Mouse (Mus musculus) spleen, adult 18-20 months (tissue): ENCODE measurements around the gene Cpped1.

Source experiments
- DNase-seq, 2 experiments: peaks; one replicate each; pipeline ENCODE4 v3.0.0; 2022; ENCODE audit warnings: mixed read lengths in 2 of 2

Cpped1 gene

DNA sequence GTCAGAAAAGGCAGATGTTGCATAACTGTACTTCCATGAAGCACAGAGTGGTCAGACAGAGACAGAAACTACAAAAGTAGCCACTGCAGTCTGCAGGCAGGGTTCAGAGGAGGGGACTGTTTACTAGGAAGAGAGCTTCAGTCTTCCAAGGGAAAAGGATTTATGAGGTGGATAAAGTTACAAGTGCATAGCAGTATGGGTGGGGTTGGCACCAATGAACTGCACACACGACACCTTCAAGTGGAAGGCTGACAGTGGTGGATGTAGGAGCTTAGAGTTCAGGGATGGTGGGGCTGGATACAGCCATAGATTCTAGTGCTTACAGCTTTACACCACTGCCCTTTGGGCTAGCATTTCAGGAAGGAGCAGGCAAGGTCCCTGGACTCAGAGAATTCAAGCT lies 75.8 kb downstream of the Cpped1 start:
- DNase-seq = no peak

DNA sequence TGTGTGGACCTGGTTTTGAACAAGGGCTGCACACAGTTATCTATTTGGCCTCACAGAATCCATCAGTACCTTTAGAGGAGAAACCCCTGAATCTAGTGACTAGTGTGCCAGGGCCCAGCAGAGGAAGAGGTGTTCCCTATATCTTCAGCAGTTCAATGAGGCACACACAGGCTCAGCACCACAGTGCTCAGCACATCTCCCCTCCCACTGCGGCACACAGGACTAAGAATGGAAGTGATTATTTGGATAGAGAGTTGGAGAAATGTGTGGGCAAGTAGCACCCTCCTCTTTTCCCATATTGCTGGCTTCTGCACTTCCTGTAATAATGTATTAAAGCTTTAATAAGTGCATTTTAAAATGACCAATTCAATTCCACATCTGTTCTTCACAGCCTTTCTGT lies 80.4 kb downstream of the Cpped1 start:
- no peak for DNase-seq

DNA sequence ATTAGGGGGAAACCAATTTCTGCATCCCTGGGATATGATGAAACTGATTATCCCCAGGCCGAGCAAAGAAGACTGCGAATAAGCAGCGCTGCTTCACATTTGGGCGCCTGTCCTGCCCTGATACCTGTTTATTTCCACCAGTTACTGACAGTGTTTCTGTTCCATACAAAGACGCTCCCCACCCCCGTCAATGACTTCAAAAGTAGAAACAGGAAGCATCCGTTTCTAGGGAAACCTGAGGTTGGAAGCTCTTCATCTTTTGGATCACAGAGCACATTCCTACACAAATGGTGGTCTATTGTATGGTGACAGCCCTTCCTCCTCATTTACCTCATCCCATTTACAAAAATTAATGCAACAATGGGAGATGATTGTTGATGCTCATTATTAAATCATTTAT lies 84.4 kb downstream of the Cpped1 start:
- DNase-seq = no peak

DNA sequence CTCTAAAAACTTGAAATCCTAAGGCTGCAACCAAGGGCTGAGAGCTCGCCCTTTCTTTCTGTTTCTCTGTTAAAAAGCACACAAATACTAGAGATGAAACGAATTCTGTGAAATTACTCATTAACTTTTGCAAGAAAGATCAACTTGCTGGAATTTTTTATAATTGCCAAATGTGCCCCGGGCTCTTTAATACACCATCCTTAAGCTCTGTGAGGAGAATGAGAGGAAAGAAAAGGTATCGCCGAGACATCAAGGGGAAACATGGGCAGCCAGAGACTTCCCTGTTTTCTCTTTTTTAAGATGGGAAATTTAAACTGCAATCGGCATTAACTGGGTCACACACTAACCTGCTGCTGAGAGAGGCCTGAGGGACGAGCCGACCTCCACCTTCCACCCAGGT lies 84.9 kb downstream of the Cpped1 start:
- DNase-seq = no peak

DNA sequence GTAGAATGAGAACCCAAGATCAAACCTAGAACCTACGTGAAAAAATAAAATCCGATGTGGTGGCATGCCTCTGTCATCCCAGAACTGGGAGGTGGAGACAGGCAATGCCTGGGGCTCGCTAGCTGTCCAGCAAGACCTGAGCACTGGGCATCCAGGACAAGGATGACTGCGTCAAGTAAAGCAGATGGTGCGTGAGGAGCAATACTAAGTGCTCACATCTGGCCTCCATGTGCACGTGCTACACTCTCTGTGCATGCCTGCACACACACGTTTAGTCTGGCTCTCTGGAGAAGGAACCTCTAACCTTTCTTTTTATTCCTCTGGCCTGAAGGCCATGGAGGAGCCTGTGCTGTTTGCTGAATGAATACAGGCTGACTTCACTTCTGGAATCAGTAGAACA lies 88.5 kb downstream of the Cpped1 start:
- DNase-seq = no peak

DNA sequence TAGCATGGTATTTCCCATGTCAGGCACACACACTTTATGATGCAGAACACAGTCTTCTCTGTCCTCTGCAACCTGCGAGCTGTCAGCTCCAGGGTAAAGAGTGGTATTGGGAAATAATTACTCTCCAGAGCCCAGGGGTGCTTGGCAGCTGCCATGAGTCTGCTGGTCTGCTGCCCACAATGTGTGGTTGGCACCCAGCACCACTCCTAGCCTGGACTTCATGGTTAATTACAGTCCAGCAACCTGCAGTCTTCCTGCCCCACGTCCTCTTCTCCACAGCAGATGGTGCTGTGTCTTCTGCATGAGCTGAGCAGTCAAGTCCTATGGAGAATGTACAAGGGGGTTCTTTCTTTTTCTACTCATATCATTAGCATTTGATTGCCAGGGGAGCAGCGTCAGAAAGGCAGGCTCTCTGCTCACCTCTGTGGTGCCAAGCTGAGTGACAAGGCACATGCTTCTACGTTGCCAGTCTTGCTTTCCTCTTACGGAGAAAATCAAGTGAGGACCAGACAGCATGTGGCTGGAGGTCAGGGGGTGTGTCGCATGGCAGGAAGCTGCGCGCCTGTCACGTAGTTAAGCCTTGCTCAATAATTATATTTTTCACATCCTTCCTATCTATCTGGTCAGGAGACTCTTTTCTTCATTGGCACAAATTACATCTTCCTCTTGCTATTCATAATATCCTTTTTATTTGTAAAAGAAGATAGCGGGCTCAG lies 94.2 kb downstream of the Cpped1 start:
- no peak for DNase-seq

DNA sequence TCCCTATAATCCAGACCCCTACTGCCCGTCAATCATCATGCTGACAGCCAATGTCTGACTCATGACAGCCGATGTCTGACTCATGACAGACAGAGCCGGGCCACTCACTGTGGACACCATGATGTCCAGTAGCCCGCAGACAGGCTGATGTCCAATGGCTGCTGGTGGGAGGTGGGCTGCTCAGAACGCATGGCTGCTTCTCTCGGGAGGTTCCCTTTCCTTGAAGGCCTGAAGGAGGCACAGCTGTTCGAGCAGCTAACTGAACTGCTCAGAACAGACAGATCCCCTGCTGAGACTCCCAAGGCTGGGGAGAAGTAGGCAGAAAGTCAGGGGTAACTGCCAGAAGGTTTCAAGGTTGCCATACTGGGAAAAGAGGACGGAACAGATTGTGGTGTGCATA lies 97.1 kb downstream of the Cpped1 start:
- no peak for DNase-seq

DNA sequence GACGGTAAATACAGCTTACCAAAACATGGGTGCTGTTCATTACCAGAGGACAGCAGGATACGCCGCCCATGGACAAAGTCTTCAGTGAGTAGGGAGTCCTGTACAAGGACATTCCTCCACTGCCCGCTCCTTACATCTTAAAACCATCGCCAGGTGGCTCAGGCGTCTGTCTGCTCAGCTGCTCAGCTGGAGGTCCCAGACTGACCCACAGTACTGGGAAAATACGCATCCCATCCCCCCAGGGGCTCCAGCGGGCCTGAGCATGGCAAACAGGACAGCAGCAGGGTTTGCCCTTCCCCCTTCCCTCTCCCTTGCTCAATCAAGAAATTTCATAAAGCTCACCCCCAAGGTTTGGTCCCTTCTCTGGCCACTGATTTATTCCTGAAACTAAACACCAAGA lies 99.6 kb downstream of the Cpped1 start:
- DNase-seq = no peak

DNA sequence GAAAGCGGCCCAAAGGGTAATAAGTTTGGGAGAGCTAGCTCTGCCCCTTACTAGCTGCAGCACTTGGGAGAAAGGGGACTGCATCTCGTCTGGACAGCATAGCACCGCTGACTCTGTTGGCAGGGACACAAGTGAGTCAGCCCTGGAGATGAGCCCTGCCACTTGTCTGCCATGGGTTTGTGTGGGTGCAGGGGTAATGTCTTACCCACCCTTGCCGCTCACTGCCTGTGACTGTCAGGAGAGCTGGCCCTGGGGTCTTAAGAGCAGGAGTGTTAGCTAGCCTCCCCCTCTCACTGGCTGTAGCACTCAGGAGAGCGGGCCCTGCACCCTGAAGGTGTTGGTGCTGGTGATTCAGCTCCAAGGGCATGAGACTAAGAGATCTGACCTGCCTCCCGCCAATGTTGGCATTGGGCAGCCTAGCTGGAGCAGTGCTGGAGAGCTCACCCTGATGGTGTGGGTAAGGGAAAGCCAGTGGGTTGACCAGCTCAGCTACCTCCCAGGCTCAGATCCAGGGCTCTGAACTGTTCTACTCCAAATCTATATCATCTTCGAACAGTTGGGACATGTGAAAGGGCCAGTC lies 107.2 kb downstream of the Cpped1 start:
- no peak for DNase-seq

DNA sequence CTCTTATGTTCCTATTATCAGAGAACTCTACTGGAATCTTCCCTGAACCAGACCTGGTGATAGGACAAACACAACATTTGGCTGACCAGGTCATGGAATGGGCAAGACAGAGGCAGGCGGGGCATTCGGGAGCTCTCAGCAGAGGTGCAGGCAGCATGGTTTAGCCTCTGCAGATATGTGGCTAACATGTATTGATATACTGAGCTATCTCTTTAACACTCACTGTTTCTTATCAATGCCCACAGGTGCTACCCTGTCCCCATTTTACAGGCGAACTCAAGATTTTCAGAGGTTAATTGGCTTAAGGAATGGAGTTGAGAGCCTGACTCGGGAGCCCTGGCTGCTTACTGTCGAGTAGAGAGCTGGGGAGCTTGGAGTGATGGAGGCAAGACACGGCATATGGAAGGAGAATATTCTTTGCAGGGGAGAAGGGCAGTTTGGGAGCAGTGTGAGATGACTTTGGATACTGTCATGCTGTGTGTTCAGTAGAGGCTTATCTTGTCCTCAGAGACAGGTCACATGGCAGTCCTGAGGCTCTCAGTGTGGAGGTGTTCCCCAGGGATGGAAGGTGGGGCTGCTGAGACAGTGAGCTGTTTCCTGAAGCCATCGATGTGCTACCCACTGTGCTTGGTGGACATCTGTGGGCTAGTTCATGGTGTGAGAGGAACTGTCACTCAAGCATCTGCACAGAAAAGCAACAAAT lies 113.3 kb downstream of the Cpped1 start:
- no peak for DNase-seq

DNA sequence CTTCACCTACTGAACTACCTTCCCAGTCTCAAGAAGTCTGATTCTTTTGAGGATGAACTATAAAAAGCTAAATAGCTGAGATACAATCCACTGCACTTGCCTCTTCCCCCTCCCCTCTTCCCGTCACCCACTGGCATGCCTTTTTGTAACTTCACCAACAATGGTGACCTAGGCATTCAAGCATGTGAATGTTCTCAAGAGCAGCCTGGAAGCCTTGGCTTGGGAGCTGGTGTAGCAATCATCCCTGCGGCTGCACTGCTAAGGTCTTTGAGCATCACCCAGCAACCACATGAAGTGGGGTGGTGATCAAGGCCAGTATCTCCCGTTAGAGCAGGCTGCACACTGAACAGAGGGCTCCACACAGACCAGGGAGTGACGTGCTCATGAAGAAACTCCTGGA lies 114.6 kb downstream of the Cpped1 start:
- DNase-seq = no peak

DNA sequence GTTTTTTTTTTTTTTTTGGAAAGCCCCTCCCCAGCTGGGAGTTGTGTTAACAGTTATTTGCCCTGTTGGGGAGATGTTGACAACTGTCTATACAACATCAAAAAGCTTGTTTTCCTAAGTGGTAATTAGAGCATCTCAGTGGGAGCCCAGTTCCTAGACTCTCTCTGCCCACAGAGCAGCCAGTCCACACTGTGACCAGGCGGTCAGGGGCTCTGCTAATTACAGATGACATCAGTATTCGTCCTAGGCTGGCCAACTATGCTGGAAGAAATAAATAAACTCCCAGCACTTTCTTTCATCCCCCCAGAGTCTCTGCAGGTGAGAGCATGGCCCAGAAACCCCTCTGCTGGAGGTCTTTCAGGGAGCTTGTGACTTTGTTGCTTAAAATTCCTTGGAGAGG lies 115.9 kb downstream of the Cpped1 start:
- no peak for DNase-seq

DNA sequence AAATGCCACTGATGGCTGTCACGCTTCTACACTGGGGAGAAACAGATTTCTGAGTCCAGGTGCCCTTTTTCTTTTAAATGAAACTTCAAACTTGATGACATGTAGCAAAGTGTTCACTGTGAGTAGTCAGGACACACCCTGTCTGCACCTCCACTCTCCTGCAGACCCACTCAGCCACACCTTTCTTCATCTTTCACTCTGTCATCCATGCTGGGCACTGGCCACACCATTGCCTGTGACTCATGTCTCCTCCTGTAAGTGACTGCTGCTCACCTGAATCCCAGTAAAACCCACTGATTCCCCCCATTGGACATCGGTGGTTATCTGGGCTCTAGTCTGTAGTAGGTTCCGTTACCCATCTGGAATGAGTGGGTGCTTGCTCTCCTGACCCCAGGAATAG lies 118.8 kb downstream of the Cpped1 start:
- no peak for DNase-seq

DNA sequence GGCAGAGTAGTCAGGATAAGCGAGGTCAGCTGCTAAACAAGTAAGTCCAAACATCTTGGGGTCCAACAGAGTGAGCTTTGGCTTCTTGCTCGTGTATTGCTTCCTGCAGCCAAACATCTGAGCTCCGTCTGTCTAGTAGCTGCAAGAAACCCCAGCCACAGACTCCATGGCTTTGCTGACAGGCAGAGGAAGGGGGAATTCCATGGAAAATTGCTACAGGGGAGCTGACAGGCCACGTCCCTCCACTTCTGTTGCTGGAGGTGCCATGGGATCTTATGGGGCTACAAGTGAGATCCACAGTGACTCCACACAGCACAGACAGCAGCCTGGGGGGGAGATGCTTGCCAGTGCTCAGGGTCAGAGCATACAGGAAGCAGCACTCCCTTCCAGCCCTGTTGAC lies 123.4 kb downstream of the Cpped1 start:
- DNase-seq = no peak

DNA sequence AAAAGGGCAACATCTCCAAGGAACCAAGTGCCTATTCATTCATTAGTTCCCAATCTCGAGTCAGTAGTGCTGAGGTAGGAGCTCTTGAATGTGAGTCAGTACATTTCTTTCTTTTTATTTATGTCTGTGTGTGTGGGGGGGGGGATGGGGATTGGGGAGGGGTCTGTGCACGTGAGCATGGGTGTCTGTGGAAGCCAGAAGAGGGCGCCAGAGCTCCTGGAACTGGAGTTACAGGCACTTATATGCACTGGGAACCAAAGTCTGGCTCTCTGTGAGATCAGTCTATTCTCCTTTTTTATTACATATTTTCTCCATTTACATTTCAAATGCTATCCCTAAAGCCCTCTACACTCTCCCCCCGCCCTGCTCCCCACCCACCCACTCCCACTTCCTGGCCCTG lies 124.9 kb downstream of the Cpped1 start:
- no peak for DNase-seq

DNA sequence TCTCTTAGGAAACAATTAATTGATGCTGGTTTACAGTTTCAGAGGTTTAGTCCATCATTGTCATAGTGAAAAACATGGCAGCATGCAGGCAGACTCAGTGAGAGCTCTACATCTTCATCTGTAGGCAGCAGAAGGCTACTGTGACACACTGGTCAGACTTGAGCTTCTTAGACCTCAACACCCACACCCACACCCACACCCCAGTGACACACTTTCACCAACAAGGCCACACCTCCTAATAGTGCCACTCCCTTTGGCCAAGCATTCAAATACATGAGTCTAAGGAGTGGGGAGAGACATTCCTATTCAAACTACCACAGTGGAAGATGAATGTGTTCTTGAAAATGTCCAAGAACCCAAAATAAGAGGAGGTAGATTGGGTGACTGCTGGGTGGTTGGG lies 125.9 kb downstream of the Cpped1 start:
- no peak for DNase-seq

DNA sequence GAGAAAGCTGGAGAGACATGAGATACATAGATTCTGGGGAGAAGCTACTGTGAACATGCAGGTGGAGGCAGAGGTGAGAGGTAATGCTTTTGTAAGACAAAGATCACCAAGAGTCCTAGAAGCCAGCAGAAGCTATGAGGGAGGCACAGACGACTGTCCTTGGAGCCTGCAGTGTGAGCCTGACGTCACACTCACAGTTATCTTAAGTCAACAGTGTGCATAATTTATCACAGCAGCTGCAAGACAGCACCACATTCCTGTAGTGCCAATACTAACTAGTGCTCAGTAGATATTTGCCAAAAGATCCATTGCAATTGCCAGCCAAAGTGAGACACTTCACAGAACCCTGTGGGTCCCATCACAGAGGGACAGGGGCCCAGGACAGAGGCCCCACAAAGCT lies 127.2 kb downstream of the Cpped1 start:
- DNase-seq = no peak

DNA sequence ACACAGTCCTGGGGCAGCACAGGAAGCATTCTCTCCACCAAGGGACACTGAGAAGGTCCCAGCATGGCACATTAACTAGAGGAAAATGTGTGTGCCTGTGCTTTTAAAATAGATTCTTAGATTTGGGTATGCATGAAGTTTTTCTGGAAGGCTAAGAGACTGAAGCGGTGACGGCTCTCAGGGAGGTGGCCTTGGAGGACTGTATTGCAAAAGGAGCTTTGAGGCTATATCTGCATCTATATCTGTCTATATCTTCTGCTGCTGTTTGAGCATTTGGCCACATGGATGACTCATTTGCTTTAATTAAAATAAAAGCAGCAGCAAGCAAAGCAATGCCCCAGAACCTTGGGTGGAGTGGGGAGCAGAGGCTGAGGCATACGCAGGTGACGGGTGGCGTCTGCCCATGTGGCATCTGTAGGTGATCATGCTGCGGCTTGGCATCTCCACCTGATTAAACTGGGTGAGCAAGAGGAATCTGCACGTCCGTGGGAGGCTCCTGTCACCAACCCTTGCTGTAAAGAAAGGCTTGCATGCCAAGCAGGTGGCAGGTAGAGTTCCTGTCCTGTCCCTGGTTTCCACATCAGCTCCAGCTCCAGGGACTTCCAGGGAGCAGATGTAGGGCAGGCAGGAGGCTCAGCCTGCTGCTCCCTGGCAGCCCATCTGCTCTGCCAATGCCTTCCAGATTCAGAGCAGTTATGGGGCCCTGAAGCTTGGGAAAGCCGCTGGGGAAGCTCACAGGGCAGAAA lies 130.4 kb downstream of the Cpped1 start:
- DNase-seq = no peak

DNA sequence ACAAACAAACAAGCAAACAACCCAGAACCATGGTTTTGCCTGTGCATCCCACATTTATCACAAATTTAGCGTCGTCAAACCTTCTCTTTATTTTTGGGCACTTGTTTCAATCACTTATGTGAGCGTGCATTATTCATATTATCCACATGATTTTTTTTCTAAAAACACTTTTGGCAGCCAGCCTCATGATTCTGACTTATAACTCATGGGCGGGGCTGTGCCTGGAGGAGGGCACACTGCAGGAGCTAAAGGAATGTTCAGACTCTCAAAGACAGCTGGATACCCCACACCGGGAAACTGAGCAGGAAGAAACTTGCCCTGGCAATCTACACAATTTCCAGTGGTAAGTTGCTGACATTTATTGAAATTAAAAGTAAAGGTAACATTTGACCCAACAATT lies 131.1 kb downstream of the Cpped1 start:
- DNase-seq = no peak

DNA sequence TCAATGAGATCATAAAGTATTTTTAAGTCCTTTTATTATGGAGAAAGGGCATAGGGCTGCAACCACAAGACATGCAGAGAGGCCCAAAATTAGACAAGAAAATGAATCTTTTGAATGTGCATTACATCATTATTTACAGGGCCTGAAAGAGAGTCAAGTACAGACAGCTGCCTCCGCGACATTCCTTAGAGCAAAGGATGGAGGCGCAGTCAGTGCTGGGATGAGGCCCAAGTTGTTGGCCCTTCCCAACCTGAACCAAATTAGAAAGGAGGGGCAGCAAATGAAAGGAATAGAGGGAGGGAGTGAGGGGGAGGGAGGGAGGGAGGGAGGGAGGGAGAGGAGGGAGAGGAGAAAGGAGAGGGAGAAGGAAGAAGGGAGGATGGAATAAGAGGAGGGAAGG lies 132.7 kb downstream of the Cpped1 start:
- no peak for DNase-seq

DNA sequence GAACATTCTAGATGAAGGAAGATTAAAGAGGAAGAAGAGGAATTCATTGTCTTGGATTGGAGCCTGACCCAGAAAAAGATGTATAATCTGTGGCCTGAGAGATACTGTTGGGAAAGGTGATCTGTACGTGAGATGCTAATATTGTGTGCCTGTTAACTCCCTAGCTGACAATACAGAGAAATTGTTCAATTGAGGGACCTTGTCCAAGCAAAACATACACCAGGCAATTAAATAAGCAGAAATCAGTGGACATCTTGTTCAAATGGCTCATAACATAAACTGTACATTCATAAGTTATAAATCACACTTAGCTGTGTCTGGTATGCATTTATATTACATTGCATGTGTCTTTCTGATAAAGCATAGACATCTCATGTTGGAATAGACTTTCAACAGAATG lies 134.9 kb downstream of the Cpped1 start:
- no peak for DNase-seq

DNA sequence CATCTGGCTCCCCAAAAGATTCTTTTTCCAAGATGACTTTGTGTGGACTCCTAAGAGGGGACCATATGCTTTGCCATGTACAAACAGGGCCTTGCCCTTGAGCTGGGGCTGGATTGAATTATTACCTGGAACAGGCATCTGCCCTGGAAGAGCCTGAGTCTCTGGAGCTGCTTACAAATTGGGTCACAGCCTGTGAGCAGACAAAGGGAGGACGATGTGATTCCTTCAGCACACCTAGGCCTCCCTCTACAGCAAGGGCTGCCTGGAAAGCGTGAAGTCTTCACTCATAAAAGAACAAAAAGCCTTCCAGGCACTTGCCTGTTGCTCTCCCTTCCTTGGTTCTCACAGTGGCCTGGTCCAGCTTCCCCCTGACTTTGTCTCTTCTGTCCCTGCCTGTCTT lies 136.9 kb downstream of the Cpped1 start:
- DNase-seq = no peak

DNA sequence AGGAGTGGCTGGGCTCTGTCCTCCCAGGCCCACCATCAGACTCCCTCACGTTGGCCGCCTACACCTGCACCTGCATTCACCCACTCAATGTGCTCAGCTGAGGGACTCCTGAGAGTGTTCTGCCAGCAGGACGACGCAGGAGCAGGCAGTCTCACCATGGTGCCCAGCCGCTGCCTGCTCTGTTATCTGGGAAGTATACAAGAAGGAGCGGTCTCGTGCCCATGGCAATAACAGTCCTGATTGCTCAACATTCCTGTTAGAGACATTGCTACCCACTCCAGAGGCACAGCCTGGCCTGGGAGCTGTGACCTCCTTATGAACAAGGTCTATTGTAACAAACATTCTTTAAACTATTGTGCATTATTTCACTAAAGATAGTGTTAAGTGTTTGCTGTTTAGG lies 151.3 kb downstream of the Cpped1 start:
- DNase-seq = no peak

DNA sequence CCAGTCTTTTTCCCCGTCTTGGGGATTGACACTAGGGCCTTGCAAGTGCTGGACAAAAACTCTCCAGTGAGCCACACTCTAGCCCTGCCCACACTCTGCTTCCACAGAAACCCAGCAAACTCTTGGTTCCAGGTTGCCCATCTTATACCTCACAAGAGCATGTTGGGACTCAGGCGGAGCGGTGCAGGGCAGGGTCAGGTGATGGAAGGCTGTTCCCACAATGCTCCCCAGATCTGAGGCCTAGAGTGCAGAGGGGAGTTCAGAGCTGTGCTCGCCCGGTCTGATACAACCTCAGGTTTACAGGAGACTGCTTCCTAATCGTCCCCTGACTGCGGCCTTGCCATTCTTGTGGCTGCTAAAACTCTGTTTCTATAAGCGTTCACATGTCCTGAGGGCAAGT lies 151.8 kb downstream of the Cpped1 start:
- DNase-seq = no peak
